Mouse (Mus musculus): ENCODE results near the gene Clec2i. TPM values are rescaled to one million over a fixed set of nuclear protein-coding genes. Genes with fewer than 3 reads are reported as not detected.
"Not testable (repeated sequence)": the region's sequence is repeated elsewhere in the genome, so short reads cannot be mapped to it uniquely, and the experiment has no call there.

Gene Clec2i
- polyA plus RNA-seq, 1 experiment from 2014 or later: not detected

DNA sequence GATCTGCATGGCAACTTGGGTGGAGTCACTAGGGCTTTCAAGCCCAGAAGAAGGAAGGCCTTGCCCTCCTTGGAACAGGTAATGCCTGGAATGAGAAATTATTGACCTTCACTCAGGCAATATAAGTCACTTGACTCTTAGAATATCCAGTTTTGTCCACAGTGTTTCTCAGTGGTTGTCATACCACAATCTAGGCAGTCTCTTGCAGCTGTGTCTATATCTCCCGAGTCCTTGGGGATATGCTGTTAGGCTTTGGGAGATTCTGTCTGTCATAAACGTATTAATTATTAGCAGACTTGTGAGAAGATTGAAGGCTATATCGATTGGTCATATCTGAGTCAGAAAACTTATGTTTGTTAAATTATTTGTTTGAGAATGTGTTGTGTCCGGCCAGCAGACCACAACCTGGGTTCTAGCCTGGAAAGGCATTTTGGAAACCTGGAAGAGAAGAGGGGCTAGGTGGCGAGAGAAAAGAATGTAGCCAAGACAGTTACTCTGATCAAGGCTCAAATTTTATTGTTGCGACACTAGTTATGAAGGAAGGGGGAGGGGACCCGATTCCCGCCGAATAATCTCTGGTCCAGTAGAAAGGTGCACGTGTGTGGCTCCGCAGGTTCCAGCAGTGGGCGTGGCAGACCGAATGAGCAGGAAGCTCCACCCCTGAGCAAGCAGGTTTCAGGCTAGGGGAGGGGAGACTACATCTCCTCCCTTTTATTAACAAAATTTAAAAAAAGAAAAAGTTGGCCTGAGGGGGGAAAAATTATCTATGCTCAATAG, 48.7 kb downstream of the Clec2i start:
- not testable (repeated sequence) for H3K9ac ChIP-seq (replicated peaks); H3K4me3 ChIP-seq (replicated peaks); H3K36me3 ChIP-seq; ATAC-seq; H3K9me3 ChIP-seq; H3K27ac ChIP-seq; H3K27me3 ChIP-seq; H3K4me2 ChIP-seq (replicated peaks); H3K4me1 ChIP-seq (replicated peaks)
- WGBS: 95% methylated on average over 5 of the region's 13 CpGs

DNA sequence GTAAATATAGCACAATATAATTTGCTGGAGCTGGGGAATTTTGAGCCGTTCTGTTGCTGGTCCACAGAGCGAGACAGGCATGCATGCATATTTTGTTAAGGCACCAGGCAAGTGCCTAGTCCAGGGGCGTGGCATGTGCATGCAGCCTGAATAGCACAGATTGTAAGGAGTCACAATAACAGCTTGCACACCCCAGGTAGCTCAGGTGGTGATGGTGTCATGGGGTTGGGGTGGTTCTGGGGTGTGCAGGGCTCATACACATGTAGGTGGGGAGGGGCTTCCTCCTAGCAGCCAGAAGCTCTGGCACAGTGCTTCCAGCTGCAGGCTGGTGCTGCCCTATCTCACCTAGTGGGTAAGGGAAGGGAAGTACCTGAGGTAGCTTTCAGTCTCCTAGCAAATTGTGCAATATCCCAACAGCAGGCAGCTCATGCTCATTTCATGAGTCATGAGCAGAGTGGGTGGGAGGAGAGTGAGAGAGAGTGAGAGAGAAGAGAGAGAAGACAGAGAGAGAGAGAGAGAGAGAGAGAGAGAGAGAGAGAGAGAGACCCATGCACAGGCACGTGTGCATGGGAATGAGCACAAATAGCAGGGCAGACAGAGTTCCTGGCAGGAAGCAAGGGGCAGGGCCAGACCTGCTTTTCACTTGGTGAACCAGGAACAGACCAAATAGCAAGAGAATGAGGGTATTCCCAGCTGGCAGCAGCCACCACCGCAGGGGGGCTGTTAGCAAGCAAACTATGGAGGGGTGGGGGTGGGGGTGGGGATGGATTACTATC, 54.4 kb downstream of the Clec2i start:
- 87% methylated on average over 5 of the region's 5 CpGs for WGBS
- ATAC-seq: no peak
- H3K4me1 ChIP-seq (replicated peaks): no peaks in the 10 kb centered on the region
- H3K27me3 ChIP-seq: no peaks in the 10 kb centered on the region
- H3K4me2 ChIP-seq (replicated peaks): no peak overlapping the region
- H3K27ac ChIP-seq: no peak overlapping the region
- no peaks in the 10 kb centered on the region for H3K36me3 ChIP-seq
- no peak overlapping the region for H3K9ac ChIP-seq (replicated peaks)
- H3K9me3 ChIP-seq: peaks cover 3% of the 10 kb centered on the region
- H3K4me3 ChIP-seq (replicated peaks): no peak overlapping the region

DNA sequence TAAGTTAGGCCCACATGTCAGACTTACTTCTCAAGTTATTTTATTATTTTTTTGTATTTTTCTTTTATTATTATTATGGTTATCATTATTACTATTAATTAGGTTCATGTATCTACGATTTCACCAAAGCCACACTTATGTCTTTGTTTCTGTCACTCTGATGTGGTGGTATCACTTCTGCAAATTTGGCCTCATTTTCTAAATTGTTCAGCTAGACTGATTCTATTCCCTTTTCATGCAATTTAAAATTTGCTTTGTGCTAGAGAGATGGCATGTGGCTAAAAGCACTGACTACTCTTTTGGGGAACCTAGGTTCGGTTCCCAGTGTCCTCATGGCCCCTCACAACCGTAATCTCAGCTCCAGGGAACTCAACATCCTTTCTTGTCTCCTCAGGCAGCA, 58.2 kb downstream of the Clec2i start:
- no peak overlapping the region for H3K4me3 ChIP-seq (replicated peaks)
- no peak for ATAC-seq
- H3K4me2 ChIP-seq (replicated peaks): no peak overlapping the region
- WGBS: 87% methylated on average over 3 of the region's 3 CpGs
- peaks cover 3% of the 10 kb centered on the region for H3K9me3 ChIP-seq
- H3K27me3 ChIP-seq: no peaks in the 10 kb centered on the region
- H3K9ac ChIP-seq (replicated peaks): no peak overlapping the region
- H3K36me3 ChIP-seq: no peaks in the 10 kb centered on the region
- H3K27ac ChIP-seq: no peak overlapping the region
- H3K4me1 ChIP-seq (replicated peaks): no peaks in the 10 kb centered on the region

Small RNAs within 50 kb of the gene (microRNA-seq; reads per million reads assigned to microRNA genes)
- gene Gm27336: not detected

Other genes with a start within 250 kb of the Clec2i start
- not detected in 2 replicates for gene Clec2h, start 225.2 kb upstream of the Clec2i start, polyA plus RNA-seq (2015; fragmentation: Nextera tagmentation; extraction: Ambion mirVana)
- 0.20 TPM in 1 of 2 replicates, not detected in the other for gene Klrb1, start 164.5 kb upstream of the Clec2i start, polyA plus RNA-seq (2015; fragmentation: Nextera tagmentation; extraction: Ambion mirVana)
- gene Klrb1c, start 98.4 kb upstream of the Clec2i start, polyA plus RNA-seq (2015; fragmentation: Nextera tagmentation; extraction: Ambion mirVana): not detected in 2 replicates
- not detected in 2 replicates for gene Gm44511, start 61.3 kb upstream of the Clec2i start, polyA plus RNA-seq (2015; fragmentation: Nextera tagmentation; extraction: Ambion mirVana)
- gene Klrb1b, start 61.3 kb upstream of the Clec2i start, polyA plus RNA-seq (2015; fragmentation: Nextera tagmentation; extraction: Ambion mirVana): not detected in 2 replicates
- 0.35 and 0.52 TPM in 2 replicates for gene BC035044, start 3.5 kb downstream of the Clec2i start, polyA plus RNA-seq (2015; fragmentation: Nextera tagmentation; extraction: Ambion mirVana)
- not detected in 2 replicates for gene Clec2g, start 46.8 kb downstream of the Clec2i start, polyA plus RNA-seq (2015; fragmentation: Nextera tagmentation; extraction: Ambion mirVana)
- 0.17 and 0.23 TPM in 2 replicates for gene Klrb1f, start 158.3 kb downstream of the Clec2i start, polyA plus RNA-seq (2015; fragmentation: Nextera tagmentation; extraction: Ambion mirVana)
- not detected in 2 replicates for gene Clec2e, start 213.3 kb downstream of the Clec2i start, polyA plus RNA-seq (2015; fragmentation: Nextera tagmentation; extraction: Ambion mirVana)